Mouse (Mus musculus) brain, embryonic 18.5 days (tissue): Measurements from ENCODE around the gene Slc1a6.
"Not testable (repeated sequence)": the region's sequence is repeated elsewhere in the genome, so short reads cannot be mapped to it uniquely, and the experiment has no call there.

Source experiments
- DNase-seq: peaks from one replicate; pipeline ENCODE4 v3.0.0-alpha.2; 2012; ENCODE audit warnings: low read depth, low spot score

Gene Slc1a6

DNA sequence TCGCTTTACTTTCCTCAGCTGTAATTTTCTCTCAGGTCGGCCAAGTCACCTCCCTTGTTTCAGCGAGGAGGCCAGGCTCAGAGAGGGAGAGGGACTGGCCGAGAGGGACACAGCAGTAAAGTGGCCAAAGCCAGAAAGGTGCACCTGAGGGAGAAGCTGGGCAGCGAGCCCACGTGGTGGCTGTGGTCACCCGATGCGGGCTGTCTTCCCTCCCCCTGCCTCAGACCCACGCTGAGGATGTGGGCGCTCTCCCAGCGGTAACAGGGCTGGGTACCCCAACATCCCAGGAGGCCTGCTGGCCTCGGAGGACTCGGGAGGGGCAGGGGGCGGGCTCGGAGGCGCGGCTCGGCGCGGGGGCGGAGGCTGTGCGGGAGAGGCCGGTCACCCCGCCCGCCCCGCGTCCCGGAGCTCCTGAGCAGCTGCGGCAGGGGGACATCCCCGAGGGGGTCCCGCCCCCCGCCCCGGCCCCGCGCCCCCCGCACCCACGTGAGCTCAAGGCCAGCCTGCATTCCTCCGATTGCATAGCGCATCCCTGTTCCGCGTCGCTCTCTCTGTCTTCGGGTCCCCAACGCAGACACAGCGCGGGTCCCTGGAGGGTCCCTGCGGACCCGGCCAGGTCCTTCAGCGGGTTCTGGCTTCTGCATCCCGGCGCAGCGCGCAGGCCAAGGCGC is at the start of gene Slc1a6:
Slc1a6 (plus strand) TSS at position 516 of the 671 bp plus-strand sequence.
- DNase-seq = no peak

- DNase-seq = no peak
Measured at GRCm38 (mm10) chr10:78739821-78740220, 40.5 kb upstream of the Slc1a6 start.

- no peak for DNase-seq
Measured at GRCm38 (mm10) chr10:78743721-78744120, 36.6 kb upstream of the Slc1a6 start.

GRCm38 (mm10) chr10:78745453-78746232 is 34.7 kb upstream of the Slc1a6 start:
- DNase-seq = no peak

DNA sequence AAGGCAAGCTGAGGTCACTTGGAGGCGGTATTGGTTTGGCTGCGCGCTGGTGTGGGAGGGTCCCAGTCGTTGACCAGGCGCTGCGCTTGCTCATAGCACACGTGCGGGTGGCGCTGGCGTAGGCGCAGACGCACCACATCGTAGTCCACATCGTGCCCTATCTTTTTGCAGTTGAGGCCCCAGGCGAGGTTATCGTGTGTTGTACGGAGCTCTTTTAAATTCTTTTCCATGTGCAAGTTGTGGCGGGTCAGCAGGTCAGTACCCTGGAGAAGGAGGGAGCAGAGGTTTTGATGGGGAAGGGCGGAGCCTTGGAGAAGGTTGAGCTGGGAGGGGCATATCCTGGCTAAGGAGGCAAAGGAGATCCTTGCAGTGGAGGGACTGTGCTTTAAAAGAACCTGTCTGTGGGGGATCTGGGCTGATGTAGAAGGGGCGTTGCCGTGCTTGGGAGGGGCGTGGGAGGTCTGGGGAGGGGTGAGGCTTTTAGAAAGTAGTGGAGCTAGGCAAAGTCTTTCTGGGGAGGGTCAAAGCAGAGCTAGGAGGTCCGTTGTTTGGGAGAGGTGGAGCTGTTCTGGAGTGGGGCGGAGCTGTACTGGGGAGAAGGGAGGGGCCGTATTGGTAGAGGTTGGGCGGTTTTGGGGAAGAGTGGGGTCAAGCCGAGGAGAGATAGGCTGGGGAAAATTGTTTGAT is 33.1 kb upstream of the Slc1a6 start:
- no peak for DNase-seq

GRCm38 (mm10) chr10:78748161-78748560 is 32.1 kb upstream of the Slc1a6 start:
- no peak for DNase-seq

- DNase-seq = no peak
Measured at GRCm38 (mm10) chr10:78748946-78749345, 31.4 kb upstream of the Slc1a6 start.

- peak; percentile 83 for DNase-seq
Measured at GRCm38 (mm10) chr10:78752452-78753191, 27.7 kb upstream of the Slc1a6 start, which contains the start of gene Ccdc105. Gene Ccdc105 (minus strand): TSS chr10:78753065.

GRCm38 (mm10) chr10:78756021-78756420 is 24.3 kb upstream of the Slc1a6 start:
- DNase-seq = no peak

DNA sequence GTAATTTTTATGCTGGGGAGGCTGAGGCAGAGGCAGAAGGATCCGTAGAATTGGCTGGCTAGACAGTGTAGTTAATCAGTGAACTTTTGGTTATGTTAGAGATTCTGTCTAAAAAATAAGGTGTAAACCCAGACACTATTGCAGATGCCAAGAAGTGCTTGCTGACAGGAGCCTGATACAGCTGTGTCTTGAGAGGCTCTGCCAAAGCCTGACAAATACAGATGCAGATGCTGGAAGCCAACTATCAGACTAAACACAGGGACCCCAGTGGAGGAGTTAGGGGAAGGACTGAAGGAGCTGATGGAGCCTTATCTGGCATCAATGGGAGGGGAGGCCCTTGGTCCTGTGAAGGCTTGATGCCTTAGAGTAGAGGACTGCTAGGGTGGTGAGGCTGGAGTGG is 14.7 kb upstream of the Slc1a6 start:
- no peak for DNase-seq

DNA sequence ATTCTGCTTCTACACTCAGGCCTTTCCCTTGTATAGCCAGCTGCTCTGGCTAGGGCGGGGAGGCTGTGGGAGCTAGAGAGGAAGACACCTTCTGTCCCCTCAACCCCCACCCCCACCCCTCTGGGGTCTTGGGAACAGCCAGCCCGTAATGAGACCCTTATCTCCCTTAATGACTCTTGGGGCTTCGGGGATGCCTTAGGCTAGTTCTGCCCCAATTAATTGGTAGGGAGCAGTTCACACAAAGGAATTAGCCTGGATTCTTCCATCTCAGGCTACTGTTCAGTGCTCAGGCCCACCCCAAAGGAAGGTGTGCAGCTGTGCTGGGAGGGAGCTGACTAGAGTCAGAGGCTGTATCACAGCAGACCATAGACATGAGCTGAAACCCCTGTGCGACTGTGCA is 4.5 kb upstream of the Slc1a6 start:
- no peak for DNase-seq

DNA sequence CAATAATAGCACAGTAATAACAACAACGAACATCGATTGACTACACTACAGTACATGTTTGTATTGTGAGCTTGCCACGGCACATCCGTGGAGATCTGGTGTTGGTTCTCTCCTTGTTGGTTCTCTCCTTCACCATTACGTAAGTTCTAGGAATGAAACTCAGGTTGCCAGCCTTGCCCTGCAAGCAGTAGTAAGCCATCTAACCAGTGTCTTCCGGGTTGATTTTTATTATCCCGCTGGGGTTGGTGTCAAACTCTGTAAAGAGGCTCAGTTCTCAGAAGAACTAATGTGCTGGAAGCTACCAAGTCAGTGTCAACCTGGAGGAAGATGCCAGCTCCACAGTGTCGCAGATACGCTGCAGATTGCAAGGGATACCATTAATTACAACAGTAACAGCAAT is 769 bp upstream of the Slc1a6 start:
- no peak for DNase-seq

GRCm38 (mm10) chr10:78787566-78788087 is 7.3 kb downstream of the Slc1a6 start:
- DNase-seq = peak; percentile 80

GRCm38 (mm10) chr10:78790561-78790960 is 10.3 kb downstream of the Slc1a6 start:
- DNase-seq = no peak

GRCm38 (mm10) chr10:78801449-78801848 is 21.2 kb downstream of the Slc1a6 start:
- no peak for DNase-seq

DNA sequence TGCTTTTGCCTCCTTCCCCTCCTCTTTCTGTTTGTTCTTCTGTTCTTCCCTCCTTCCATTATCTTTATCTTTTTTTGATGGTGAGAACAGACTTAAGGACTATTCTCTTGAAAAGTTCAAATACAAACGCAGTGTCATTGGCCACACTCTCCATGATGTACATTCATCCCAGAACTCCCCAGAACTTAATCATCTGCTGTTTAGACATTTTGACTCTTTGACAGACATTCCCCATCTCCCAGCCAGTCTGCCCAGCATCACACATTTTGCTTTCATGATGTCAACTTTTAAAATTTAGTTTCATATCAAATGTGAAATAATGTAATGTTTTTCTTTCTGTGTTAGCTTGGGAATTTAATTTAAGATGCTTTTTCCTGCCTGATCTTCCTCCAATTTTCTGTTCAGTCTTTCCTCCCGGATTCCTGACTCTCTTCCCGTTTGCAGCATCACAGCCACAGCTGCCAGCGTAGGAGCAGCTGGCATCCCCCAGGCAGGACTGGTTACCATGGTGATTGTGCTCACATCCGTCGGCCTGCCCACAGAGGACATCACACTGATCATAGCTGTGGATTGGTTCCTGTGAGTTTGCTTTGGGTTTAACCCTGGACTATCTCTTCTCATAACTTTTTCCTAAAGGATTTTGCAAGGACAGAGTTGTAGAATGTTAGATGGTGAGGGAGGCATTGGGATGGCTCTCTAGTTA is 32.2 kb downstream of the Slc1a6 start:
- DNase-seq = peak; percentile 6

DNA sequence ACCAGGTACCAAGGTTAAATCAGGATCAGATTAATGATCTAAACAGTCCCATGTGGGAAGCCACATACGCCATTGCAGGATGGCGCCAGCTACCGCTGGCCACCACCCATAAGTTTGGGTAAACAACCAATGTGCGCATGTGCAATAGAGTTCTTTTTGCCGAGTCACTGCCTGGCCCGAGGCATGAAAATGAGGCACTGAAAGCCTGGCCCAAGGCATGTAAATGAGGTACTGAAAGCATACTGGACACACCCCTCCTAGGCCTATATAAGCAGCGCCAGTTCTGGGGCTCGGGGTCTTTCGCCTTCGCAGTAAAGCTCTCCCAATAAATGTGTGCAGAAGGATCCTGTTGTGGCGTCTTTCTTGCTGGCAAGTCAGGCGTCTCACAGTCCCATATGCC is 60.2 kb downstream of the Slc1a6 start:
- not testable (repeated sequence) for DNase-seq

DNA sequence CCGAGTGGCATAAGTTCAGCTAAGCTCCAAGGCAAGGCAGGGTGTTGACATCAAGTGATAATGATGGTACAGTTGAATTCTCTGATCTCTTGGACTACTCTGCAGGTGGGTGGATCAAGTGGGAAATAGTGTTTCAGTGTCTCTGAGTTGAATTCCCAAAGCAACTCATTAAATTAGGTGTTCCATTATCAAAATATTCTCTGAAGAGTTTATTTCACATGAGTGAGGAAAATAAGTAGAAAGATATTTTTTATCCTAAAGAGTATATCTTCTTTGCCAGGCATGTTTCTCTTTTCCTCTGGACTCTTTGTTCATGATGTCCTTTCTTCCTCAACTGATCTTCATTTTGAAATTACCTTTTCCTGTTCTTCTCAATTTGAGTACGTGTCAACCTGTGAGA is 71.8 kb downstream of the Slc1a6 start, which contains the start of gene Olfr1356:
Olfr1356 (minus strand) TSS at position 101 of the 400 bp plus-strand sequence.
- DNase-seq = no peak
